ENCODE assay signal across 12 mouse cellular contexts in genomic region chr7:3276781-3277180, GRCm38 (mm10). TPM values are rescaled to one million over a fixed set of nuclear protein-coding genes. Genes with fewer than 3 reads are reported as not detected.
DNase-seq lines count a peak whose midpoint lies in the region; ATAC-seq and TF ChIP-seq lines count a peak whose summit lies in the region.
"Not testable (repeated sequence)": the region's sequence is repeated elsewhere in the genome, so short reads cannot be mapped to it uniquely, and the experiment has no call there.
"Had no signal": no experiment of that assay in that cellular context is flagged by ENCODE, and none has a peak within 500 bp of the region (broad histone marks: within the 10 kb centered on the region; RNA-seq: fewer than 3 reads in every experiment).

No protein-coding gene starts in this region.

- ATAC-seq in embryonic facial prominence, embryonic 13.5 days (ENCODE audit: insufficient number of reproducible peaks, insufficient read depth, low FRiP score, low TSS enrichment, low read depth): not testable (repeated sequence)

- not testable (repeated sequence) for H3K4me3 ChIP-seq in ES-Bruce4 (ENCODE audit: low read depth, low read length); brown adipose tissue, adult 24 weeks (ENCODE audit: insufficient read depth, low read depth, low read length); embryonic facial prominence, embryonic 13.5 days; midbrain, embryonic 10.5 days

- not testable (repeated sequence) for H3K27me3 ChIP-seq in ES-Bruce4 (ENCODE audit: control insufficient read depth, insufficient read depth, low read length, poor library complexity, severe bottlenecking); embryonic facial prominence, embryonic 13.5 days; midbrain, embryonic 10.5 days (ENCODE audit: low read depth, poor library complexity, severe bottlenecking)

- H3K4me1 ChIP-seq in ES-Bruce4 (ENCODE audit: control insufficient read depth, insufficient read depth, low read length); embryonic facial prominence, embryonic 13.5 days; midbrain, embryonic 10.5 days: not testable (repeated sequence)
- H3K4me1 ChIP-seq in brown adipose tissue, adult 24 weeks (ENCODE audit: control insufficient read depth, insufficient read depth, insufficient read length, low read length): peaks cover 18% of the 10 kb centered on the region; the same call in 1 of the 2 replicates

- WGBS in embryonic facial prominence, embryonic 13.5 days: 16% methylated on average over 4 of the region's 4 CpGs
- 62% methylated on average over 4 of the region's 4 CpGs for WGBS in midbrain, embryonic 10.5 days

- H3K27ac ChIP-seq in ES-Bruce4 (ENCODE audit: insufficient read depth, low read length): peak overlapping the region; percentile 25; the same call in 1 of the 2 replicates
- H3K27ac ChIP-seq in brown adipose tissue, adult 24 weeks (replicated peaks; ENCODE audit: low read depth, low read length): peak overlapping the region; percentile 59
- 0 out of 2 replicates have a peak overlapping the region, but pooled peaks have one; percentile 44 for H3K27ac ChIP-seq in embryonic facial prominence, embryonic 13.5 days
- H3K27ac ChIP-seq in midbrain, embryonic 10.5 days (replicated peaks): 0 out of 2 replicates have a peak overlapping the region, but pooled peaks have one; percentile 13

- not testable (repeated sequence) for H3K4me2 ChIP-seq in embryonic facial prominence, embryonic 13.5 days

- not testable (repeated sequence) for TF ChIP-seq EP300 in ES-Bruce4 (IDR thresholded peaks at IDR 0.05; ENCODE audit: insufficient read depth, low read depth, low read length)

- peak; percentile 68 for DNase-seq in heart, adult 11 months
- DNase-seq in midbrain, embryonic 10.5 days (ENCODE audit: low spot score): not testable (repeated sequence)

- TF ChIP-seq CTCF in ES-Bruce4 (IDR thresholded peaks at IDR 0.05; ENCODE audit: low read depth, low read length): not testable (repeated sequence)

- not testable (repeated sequence) for H3K9me3 ChIP-seq in ES-Bruce4 (replicated peaks; ENCODE audit: control insufficient read depth, insufficient read depth, low read length, poor library complexity, severe bottlenecking); embryonic facial prominence, embryonic 13.5 days; midbrain, embryonic 10.5 days (replicated peaks)

- TF ChIP-seq POLR2A in ES-Bruce4 (IDR thresholded peaks at IDR 0.05; ENCODE audit: insufficient read depth, low read length): not testable (repeated sequence)

- H3K9ac ChIP-seq in ES-Bruce4 (ENCODE audit: low read depth, poor library complexity, severe bottlenecking); embryonic facial prominence, embryonic 13.5 days: not testable (repeated sequence)

- H3K36me3 ChIP-seq in ES-Bruce4 (ENCODE audit: control insufficient read depth, insufficient read depth, low read length, poor library complexity, severe bottlenecking); embryonic facial prominence, embryonic 13.5 days; midbrain, embryonic 10.5 days: not testable (repeated sequence)

RNA-seq across cellular contexts. Expression of gene Myadm, which starts 12.1 kb away (rescaled TPM):
- 214 and 225 TPM in 2 replicates for polyA plus RNA-seq in ES-Bruce4 (2011; ENCODE audit: insufficient read depth, insufficient read length, low read depth, missing spikeins)
- polyA plus RNA-seq in brown adipose tissue, adult 24 weeks (2012; ENCODE audit: insufficient read depth, insufficient read length, missing spikeins): 45.0 and 52.3 TPM in 2 replicates
- polyA plus RNA-seq in embryonic facial prominence, embryonic 13.5 days (2015; fragmentation: Nextera tagmentation; extraction: Ambion mirVana): 43.3 and 44.7 TPM in 2 replicates
- 29.6 and 35.1 TPM in 2 replicates for polyA plus RNA-seq in midbrain, embryonic 10.5 days (2016; fragmentation: Nextera tagmentation; extraction: Ambion mirVana)

RNA-seq across cellular contexts. Expression of gene Prkcg, which starts 12.2 kb away (rescaled TPM):
- 3.0 and 3.4 TPM in 2 replicates for polyA plus RNA-seq in ES-Bruce4 (2011; ENCODE audit: insufficient read depth, insufficient read length, low read depth, missing spikeins)
- polyA plus RNA-seq in brown adipose tissue, adult 24 weeks (2012; ENCODE audit: insufficient read depth, insufficient read length, missing spikeins): 1.4 and 2.9 TPM in 2 replicates
- polyA plus RNA-seq in embryonic facial prominence, embryonic 13.5 days (2015; fragmentation: Nextera tagmentation; extraction: Ambion mirVana): 0.17 TPM in 1 of 2 replicates, not detected in the other
- polyA plus RNA-seq in midbrain, embryonic 10.5 days (2016; fragmentation: Nextera tagmentation; extraction: Ambion mirVana): 0.71 and 1.2 TPM in 2 replicates
- polyA plus RNA-seq: activated CD4-positive, CD25-positive, alpha-beta regulatory T cell, adult 4 months; CD4-positive, CD25-positive, alpha-beta regulatory T cell, adult 4 months had no signal

RNA-seq across cellular contexts. Expression of gene Nlrp12, which starts 27.2 kb away (rescaled TPM):
- polyA plus RNA-seq in ES-Bruce4 (2011; ENCODE audit: insufficient read depth, insufficient read length, low read depth, missing spikeins): 0.20 TPM in 1 of 2 replicates, not detected in the other
- polyA plus RNA-seq in brown adipose tissue, adult 24 weeks (2012; ENCODE audit: insufficient read depth, insufficient read length, missing spikeins): not detected in 2 replicates
- not detected in 2 replicates for polyA plus RNA-seq in embryonic facial prominence, embryonic 13.5 days (2015; fragmentation: Nextera tagmentation; extraction: Ambion mirVana)
- not detected in 2 replicates for polyA plus RNA-seq in midbrain, embryonic 10.5 days (2016; fragmentation: Nextera tagmentation; extraction: Ambion mirVana)
- polyA plus RNA-seq: CD4-positive, CD25-positive, alpha-beta regulatory T cell, adult 4 months; embryonic facial prominence, embryonic 15.5 days; forebrain, embryonic 11.5 days; forebrain, embryonic 13.5 days; forebrain, embryonic 15.5 days; Patski had no signal

RNA-seq across cellular contexts. Expression of gene Cacng7, which starts 56.0 kb away (rescaled TPM):
- 57.6 and 60.5 TPM in 2 replicates for polyA plus RNA-seq in ES-Bruce4 (2011; ENCODE audit: insufficient read depth, insufficient read length, low read depth, missing spikeins)
- 3.4 and 3.6 TPM in 2 replicates for polyA plus RNA-seq in brown adipose tissue, adult 24 weeks (2012; ENCODE audit: insufficient read depth, insufficient read length, missing spikeins)
- polyA plus RNA-seq in embryonic facial prominence, embryonic 13.5 days (2015; fragmentation: Nextera tagmentation; extraction: Ambion mirVana): 3.3 and 3.7 TPM in 2 replicates
- polyA plus RNA-seq in midbrain, embryonic 10.5 days (2016; fragmentation: Nextera tagmentation; extraction: Ambion mirVana): 1.7 and 2.7 TPM in 2 replicates
- polyA plus RNA-seq: activated CD4-positive, CD25-positive, alpha-beta regulatory T cell, adult 4 months; CD4-positive, CD25-positive, alpha-beta regulatory T cell, adult 4 months had no signal
